Mouse (Mus musculus): Measurements from ENCODE around the gene Gm12184. TPM values are rescaled to one million over a fixed set of nuclear protein-coding genes. Genes with fewer than 3 reads are reported as not detected.
"Not testable (repeated sequence)": the region's sequence is repeated elsewhere in the genome, so short reads cannot be mapped to it uniquely, and the experiment has no call there.

Gm12184 gene
- total RNA-seq, 2 experiments from 2014 or later = 1.1 to 2.6 TPM

- H3K4me3 ChIP-seq = no peak overlapping the region
- intact Hi-C loops (cut with DNase I) = no loop called here
- no peak overlapping the region for H3K27ac ChIP-seq
- no peak for DNase-seq (ENCODE audit: extremely low spot score in 1 of 2, low spot score in 2 of 2)
- no peak for TF ChIP-seq CTCF (IDR thresholded peaks at IDR 0.05)
Measured at GRCm38 (mm10) chr11:48863808-48864207, 37.4 kb upstream of the Gm12184 start.

GRCm38 (mm10) chr11:48862784-48863319 is 36.4 kb upstream of the Gm12184 start:
- Histone ChIP-seq H3K27ac (no peak overlapping the region), H3K4me3 (no peak overlapping the region)
- no peak for TF ChIP-seq CTCF (IDR thresholded peaks at IDR 0.05)
- intact Hi-C loops (cut with DNase I) = no loop called here
- no peak for DNase-seq (ENCODE audit: extremely low spot score in 1 of 2, low spot score in 2 of 2)

- Histone ChIP-seq H3K27ac (no peak overlapping the region; the same call in 1 of the 2 replicates), H3K4me3 (peak overlapping the region; percentile 51)
- TF ChIP-seq CTCF (IDR thresholded peaks at IDR 0.05) = peak; percentile 86
- DNase-seq (ENCODE audit: extremely low spot score in 1 of 2, low spot score in 2 of 2) = no peak
- intact Hi-C loops (cut with DNase I) = loop anchor here (1.0 to 5.0 kb wide), 2 partner anchors 69 to 388 kb away; no protein-coding TSS in a partner anchor
Measured at GRCm38 (mm10) chr11:48859014-48859413, 32.6 kb upstream of the Gm12184 start.

- Histone ChIP-seq H3K4me3 (peak overlapping the region; percentile 51), H3K27ac (peak overlapping the region; percentile 83)
- intact Hi-C loops (cut with DNase I) = no loop called here
- DNase-seq (ENCODE audit: extremely low spot score in 1 of 2, low spot score in 2 of 2) = peak; percentile 92 to 96
- TF ChIP-seq CTCF (IDR thresholded peaks at IDR 0.05) = peak; percentile 30
Measured at GRCm38 (mm10) chr11:48853474-48854180, 27.2 kb upstream of the Gm12184 start.

- peak overlapping the region; percentile 83 for H3K27ac ChIP-seq
- intact Hi-C loops (cut with DNase I) = no loop called here
- no peak for DNase-seq (ENCODE audit: extremely low spot score in 1 of 2, low spot score in 2 of 2)
- H3K4me3 ChIP-seq = peak overlapping the region; percentile 51
- TF ChIP-seq CTCF (IDR thresholded peaks at IDR 0.05) = no peak
Measured at GRCm38 (mm10) chr11:48852624-48853473, 26.4 kb upstream of the Gm12184 start.

- TF ChIP-seq CTCF (IDR thresholded peaks at IDR 0.05) = no peak
- Histone ChIP-seq H3K4me3 (no peak overlapping the region), H3K27ac (no peak overlapping the region)
- intact Hi-C loops (cut with DNase I) = no loop called here
- DNase-seq (ENCODE audit: extremely low spot score in 1 of 2, low spot score in 2 of 2) = no peak
Measured at GRCm38 (mm10) chr11:48852190-48852589, 25.7 kb upstream of the Gm12184 start.

GRCm38 (mm10) chr11:48851270-48851995 is 25.0 kb upstream of the Gm12184 start:
- no peak overlapping the region for H3K4me3 ChIP-seq
- intact Hi-C loops (cut with DNase I) = no loop called here
- no peak; the same call in none of the 2 replicates for TF ChIP-seq CTCF (IDR thresholded peaks at IDR 0.05)
- H3K27ac ChIP-seq = no peak overlapping the region
- no peak for DNase-seq (ENCODE audit: extremely low spot score in 1 of 2, low spot score in 2 of 2)

- no peak for TF ChIP-seq CTCF (IDR thresholded peaks at IDR 0.05)
- intact Hi-C loops (cut with DNase I) = no loop called here
- Histone ChIP-seq H3K4me3 (no peak overlapping the region), H3K27ac (no peak overlapping the region)
- no peak for DNase-seq (ENCODE audit: extremely low spot score in 1 of 2, low spot score in 2 of 2)
Measured at GRCm38 (mm10) chr11:48850240-48850639, 23.8 kb upstream of the Gm12184 start.

- DNase-seq (ENCODE audit: extremely low spot score in 1 of 2, low spot score in 2 of 2) = no peak
- intact Hi-C loops (cut with DNase I) = no loop called here
- Histone ChIP-seq H3K27ac (no peak overlapping the region), H3K4me3 (no peak overlapping the region)
- TF ChIP-seq CTCF (IDR thresholded peaks at IDR 0.05) = no peak
Measured at GRCm38 (mm10) chr11:48846881-48847280, 20.4 kb upstream of the Gm12184 start.

GRCm38 (mm10) chr11:48846362-48846761 is 19.9 kb upstream of the Gm12184 start:
- H3K4me3 ChIP-seq; H3K27ac ChIP-seq; intact Hi-C loops (cut with DNase I); DNase-seq (ENCODE audit: extremely low spot score in 1 of 2, low spot score in 2 of 2): not testable (repeated sequence)

- no peak overlapping the region for H3K27ac ChIP-seq
- no peak for DNase-seq (ENCODE audit: extremely low spot score in 1 of 2, low spot score in 2 of 2)
- no peak overlapping the region for H3K4me3 ChIP-seq
- no peak for TF ChIP-seq CTCF (IDR thresholded peaks at IDR 0.05)
- intact Hi-C loops (cut with DNase I) = no loop called here
Measured at GRCm38 (mm10) chr11:48845244-48845815, 18.9 kb upstream of the Gm12184 start.

Measured in left cerebral cortex, adult 2 months (tissue).